Mouse (Mus musculus): Measurements from ENCODE around the gene Gatad2b. TPM values are rescaled to one million over a fixed set of nuclear protein-coding genes. Genes with fewer than 3 reads are reported as not detected.
A peak's percentile ranks its signal among the peaks of the same experiment; 100 is the strongest.

The Gatad2b gene
- total RNA-seq (2012; rRNA removed) (8.9 and 10.0 TPM in 2 replicates), total RNA-seq (2014; rRNA removed) (6.4 and 8.4 TPM in 2 replicates), polyA plus RNA-seq (2012; ENCODE audit: insufficient read length, low read depth) (20.6 and 22.6 TPM in 2 replicates)

DNA sequence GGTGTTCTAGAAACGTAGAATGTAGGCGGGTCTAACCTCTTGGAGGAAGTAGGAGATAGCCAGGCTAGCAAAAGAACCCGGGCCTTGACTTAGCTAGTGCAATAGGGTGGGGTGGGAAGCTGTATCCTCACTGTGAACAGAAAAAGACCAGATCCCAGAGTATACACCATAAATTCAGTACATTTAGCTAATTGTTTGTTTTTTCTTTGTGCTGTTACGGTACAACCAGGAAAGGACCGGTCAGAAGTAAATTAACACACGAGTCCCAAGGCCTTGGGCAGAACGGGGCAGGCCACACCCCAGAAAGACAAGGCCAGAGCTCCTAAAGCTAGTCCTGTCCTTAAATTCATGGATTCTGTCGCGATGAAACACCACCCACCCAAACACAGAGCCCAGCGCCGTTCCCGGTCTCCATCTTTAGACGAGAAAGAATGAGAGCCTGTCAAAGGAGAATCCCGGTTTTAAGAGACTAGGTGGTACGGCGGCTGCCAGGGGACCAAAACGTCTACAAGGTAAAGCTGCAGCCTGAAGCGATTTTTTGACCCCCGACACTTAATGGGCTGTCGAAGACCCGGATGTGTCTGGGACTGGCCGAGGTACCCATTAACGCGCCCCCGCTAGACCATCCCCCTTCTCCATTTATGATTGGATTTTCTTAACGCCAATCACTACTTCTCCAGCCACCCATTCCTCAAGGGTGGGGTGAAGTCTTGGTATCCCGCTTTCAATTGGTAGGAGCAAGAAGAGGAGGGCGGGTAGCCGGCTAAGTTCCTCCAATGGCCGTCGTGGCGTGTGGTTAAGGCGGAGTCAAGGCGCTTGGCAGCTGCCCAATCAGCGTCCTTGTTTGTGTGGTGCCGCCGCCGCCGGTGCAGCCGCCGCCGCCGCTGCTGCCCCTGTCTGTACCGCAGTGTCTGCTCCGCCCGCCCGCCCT lies at the start of gene Gatad2b:
Gene Gatad2b (plus strand): TSS at position 834 of the 931 bp plus-strand sequence.
- H3K4me1 ChIP-seq (ENCODE audit: control insufficient read depth in 1 of 2, insufficient read depth in 2 of 2) = peaks cover 6 to 30% of the 10 kb centered on the region in 2 experiments; a peak in 3 of 4 replicates
- peak within 1 kb of the TSS; percentile 98 for H3K9ac ChIP-seq (ENCODE audit: insufficient read depth, low read depth)
- in situ Hi-C loops (cut with MboI; ENCODE audit: low pct_ligation_motif_present, low pct_unique_long_range_greater_than_20kb, low sequenced_read_pairs) (loop anchor here (10.0 kb wide), 1 partner anchor 82 kb away; no protein-coding TSS in a partner anchor), dilution Hi-C loops (cut with MboI; ENCODE audit: extremely low pct_ligation_motif_present, extremely low pct_unique_long_range_greater_than_20kb, low sequenced_read_pairs) (no loop called here)
- H3K9me3 ChIP-seq (replicated peaks; ENCODE audit: low read length) = no peaks in the 10 kb centered on the region
- H3K79me2 ChIP-seq (replicated peaks; ENCODE audit: control insufficient read depth, extremely low read depth, insufficient read depth, poor library complexity, severe bottlenecking) = peaks cover 44% of the 10 kb centered on the region
- no peaks in the 10 kb centered on the region for H3K27me3 ChIP-seq (replicated peaks)
- peak; percentile 99 for DNase-seq (ENCODE audit: extremely low read depth)
- H3K4me2 ChIP-seq (ENCODE audit: insufficient read depth, low read depth, poor library complexity, severe bottlenecking) = peak within 1 kb of the TSS; percentile 88
- H3K36me3 ChIP-seq (replicated peaks in 1 of 2; ENCODE audit: control insufficient read depth in 1 of 2, insufficient read depth in 1 of 2, low read length in 1 of 2) = peaks cover 2 to 10% of the 10 kb centered on the region in 2 experiments
- peak within 1 kb of the TSS; percentile 93 for H3K27ac ChIP-seq (ENCODE audit: insufficient read depth, low read depth)
- peak within 1 kb of the TSS; percentile 85 to 98 (median 94) for H3K4me3 ChIP-seq (replicated peaks in 1 of 3; ENCODE audit: low read depth in 2 of 3, low read length in 2 of 3, poor library complexity in 1 of 3)
- TF ChIP-seq MXI1 (IDR thresholded peaks at IDR 0.05; ENCODE audit: low read depth, low read length) (no peak; the same call in 1 of the 2 replicates), TCF12 (IDR thresholded peaks at IDR 0.05; ENCODE audit: low read depth, low read length) (peak; percentile 71), ZKSCAN1 (IDR thresholded peaks at IDR 0.05; ENCODE audit: borderline replicate concordance, low read depth, low read length) (no peak), BHLHE40 (IDR thresholded peaks at IDR 0.05; ENCODE audit: low read depth, low read length) (no peak), ZC3H11A (IDR thresholded peaks at IDR 0.05; ENCODE audit: low read depth, low read length) (no peak), MAX (IDR thresholded peaks at IDR 0.05; ENCODE audit: low read length) (no peak; the same call in 1 of the 2 replicates), SIN3A (IDR thresholded peaks at IDR 0.05; ENCODE audit: low read length) (peak; percentile 87), ZMIZ1 (IDR thresholded peaks at IDR 0.05; ENCODE audit: low read depth, low read length) (peak; percentile 86), IRF4 (IDR thresholded peaks at IDR 0.05; ENCODE audit: low read depth, low read length) (peak; percentile 69), SMC3 (IDR thresholded peaks at IDR 0.05; ENCODE audit: low read depth, low read length) (0 out of 2 replicates have a peak, but pooled peaks have one; percentile 12), HCFC1 (IDR thresholded peaks at IDR 0.05; ENCODE audit: low read depth, low read length) (peak; percentile 82), ELF1 (IDR thresholded peaks at IDR 0.05; ENCODE audit: low read depth, low read length) (peak; percentile 86), KAT2A (IDR thresholded peaks at IDR 0.05; ENCODE audit: insufficient replicate concordance, low read length) (peak; percentile 50; the same call in 1 of the 2 replicates), NRF1 (IDR thresholded peaks at IDR 0.05; ENCODE audit: low read depth, low read length) (no peak), NELFE (IDR thresholded peaks at IDR 0.05; ENCODE audit: low read depth, low read length) (peak; percentile 80; the same call in 1 of the 2 replicates), RCOR1 (conservative IDR thresholded peaks at IDR 0.05; ENCODE audit: low read depth, low read length) (0 out of 2 replicates have a peak, but pooled peaks have one; percentile 52), UBTF (IDR thresholded peaks at IDR 0.05; ENCODE audit: low read depth, low read length) (no peak), EP300 (IDR thresholded peaks at IDR 0.05; ENCODE audit: low read length) (peak; percentile 62), JUND (conservative IDR thresholded peaks at IDR 0.05; ENCODE audit: low read depth, low read length) (peak; percentile 34; the same call in 1 of the 2 replicates), PAX5 (IDR thresholded peaks at IDR 0.05; ENCODE audit: low read length) (no peak), ETS1 (conservative IDR thresholded peaks at IDR 0.05; ENCODE audit: low read depth, low read length) (peak; percentile 40; the same call in 1 of the 2 replicates), CHD1 (IDR thresholded peaks at IDR 0.05; ENCODE audit: low read depth, low read length) (peak; percentile 95; the same call in 1 of the 2 replicates), MEF2A (IDR thresholded peaks at IDR 0.05; ENCODE audit: borderline replicate concordance, low read depth, low read length) (peak; percentile 61; the same call in 1 of the 2 replicates), RAD21 (IDR thresholded peaks at IDR 0.05; ENCODE audit: low read depth, low read length) (no peak; the same call in 1 of the 2 replicates), CTCF (conservative IDR thresholded peaks at IDR 0.05 in 1 of 2, IDR thresholded peaks at IDR 0.05 in 1 of 2; ENCODE audit: low read depth in 2 of 2, low read length in 2 of 2) (no peak), ZNF384 (IDR thresholded peaks at IDR 0.05; ENCODE audit: low read depth, low read length) (no peak), TBP (conservative IDR thresholded peaks at IDR 0.05; ENCODE audit: low read depth, low read length) (peak; percentile 88), POLR2AphosphoS2 (IDR thresholded peaks at IDR 0.05; ENCODE audit: low read depth, low read length) (0 out of 2 replicates have a peak, but pooled peaks have one; percentile 39), JUN (IDR thresholded peaks at IDR 0.05; ENCODE audit: insufficient read depth, low read depth, low read length) (no peak), GABPA (IDR thresholded peaks at IDR 0.05; ENCODE audit: insufficient replicate concordance, low read depth, low read length) (no peak), CHD2 (IDR thresholded peaks at IDR 0.05; ENCODE audit: low read length) (peak; percentile 92), POLR2A (IDR thresholded peaks at IDR 0.05; ENCODE audit: low read depth, low read length) (peak; percentile 79), MYC (IDR thresholded peaks at IDR 0.05; ENCODE audit: low read depth, low read length) (peak; percentile 71), MAFK (IDR thresholded peaks at IDR 0.05; ENCODE audit: insufficient replicate concordance, low read length) (0 out of 2 replicates have a peak, but pooled peaks have one; percentile 31), MAZ (IDR thresholded peaks at IDR 0.05; ENCODE audit: low read depth, low read length) (no peak), USF1 (IDR thresholded peaks at IDR 0.05; ENCODE audit: low read depth, low read length) (no peak)
